Mouse (Mus musculus): ENCODE data around the gene Apela. TPM values are rescaled to one million over a fixed set of nuclear protein-coding genes. Genes with fewer than 3 reads are reported as not detected.

Apela gene
- total and polyA plus RNA-seq, 2 experiments from 2014 or later: 0.64 TPM; not detected in 1

GRCm38 (mm10) chr8:65067694-65068472, 30.7 kb upstream of the Apela start:
- Histone ChIP-seq H3K9me3 (ENCODE audit: low read length) (no peaks in the 10 kb centered on the region), H3K4me3 (ENCODE audit: low read depth, low read length) (no peak overlapping the region), H3K36me3 (ENCODE audit: insufficient read depth, low read length) (no peaks in the 10 kb centered on the region), H3K4me1 (ENCODE audit: insufficient read depth, low read length) (no peaks in the 10 kb centered on the region), H3K27me3 (ENCODE audit: insufficient read depth, low read length) (no peaks in the 10 kb centered on the region; the same call in 1 of the 2 replicates), H3K4me2 (ENCODE audit: low read depth, low read length, poor library complexity, severe bottlenecking) (no peak overlapping the region), H3K27ac (ENCODE audit: low read depth, low read length) (no peak overlapping the region), H3K9ac (replicated peaks; ENCODE audit: low read length, poor library complexity, severe bottlenecking) (no peak overlapping the region)
- DNase-seq (ENCODE audit: low spot score): no peak
- TF ChIP-seq CTCF (IDR thresholded peaks at IDR 0.05): no peak
- 21% methylated on average over 10 of the region's 10 CpGs for WGBS
- ATAC-seq (ENCODE audit: low FRiP score): no peak

- Histone ChIP-seq H3K9ac (replicated peaks; ENCODE audit: low read length, poor library complexity, severe bottlenecking) (no peak overlapping the region), H3K27me3 (ENCODE audit: insufficient read depth, low read length) (no peaks in the 10 kb centered on the region; the same call in 1 of the 2 replicates), H3K27ac (ENCODE audit: low read depth, low read length) (no peak overlapping the region), H3K9me3 (ENCODE audit: low read length) (no peaks in the 10 kb centered on the region), H3K4me3 (ENCODE audit: low read depth, low read length) (no peak overlapping the region), H3K4me1 (ENCODE audit: insufficient read depth, low read length) (no peaks in the 10 kb centered on the region), H3K4me2 (ENCODE audit: low read depth, low read length, poor library complexity, severe bottlenecking) (no peak overlapping the region), H3K36me3 (ENCODE audit: insufficient read depth, low read length) (no peaks in the 10 kb centered on the region)
- WGBS: 94% methylated on average over 4 of the region's 4 CpGs
- ATAC-seq (ENCODE audit: low FRiP score): no peak
- DNase-seq (ENCODE audit: low spot score): no peak
- TF ChIP-seq CTCF (IDR thresholded peaks at IDR 0.05): no peak
These were observed 29.9 kb upstream of the Apela start for GRCm38 (mm10) chr8:65067031-65067430.

GRCm38 (mm10) chr8:65065622-65066021, 28.5 kb upstream of the Apela start:
- Histone ChIP-seq H3K4me1 (ENCODE audit: insufficient read depth, low read length) (no peaks in the 10 kb centered on the region), H3K36me3 (ENCODE audit: insufficient read depth, low read length) (no peaks in the 10 kb centered on the region), H3K4me2 (ENCODE audit: low read depth, low read length, poor library complexity, severe bottlenecking) (no peak overlapping the region), H3K27me3 (ENCODE audit: insufficient read depth, low read length) (no peaks in the 10 kb centered on the region; the same call in 1 of the 2 replicates), H3K9ac (replicated peaks; ENCODE audit: low read length, poor library complexity, severe bottlenecking) (no peak overlapping the region), H3K27ac (ENCODE audit: low read depth, low read length) (no peak overlapping the region), H3K9me3 (ENCODE audit: low read length) (no peaks in the 10 kb centered on the region), H3K4me3 (ENCODE audit: low read depth, low read length) (no peak overlapping the region)
- DNase-seq (ENCODE audit: low spot score) (no peak), ATAC-seq (ENCODE audit: low FRiP score) (no peak)
- 98% methylated on average over 3 of the region's 3 CpGs for WGBS
- TF ChIP-seq CTCF (IDR thresholded peaks at IDR 0.05): no peak

GRCm38 (mm10) chr8:65064071-65064470, 26.9 kb upstream of the Apela start:
- Histone ChIP-seq H3K27me3 (ENCODE audit: insufficient read depth, low read length) (no peaks in the 10 kb centered on the region; the same call in 1 of the 2 replicates), H3K9ac (replicated peaks; ENCODE audit: low read length, poor library complexity, severe bottlenecking) (no peak overlapping the region), H3K36me3 (ENCODE audit: insufficient read depth, low read length) (no peaks in the 10 kb centered on the region), H3K4me1 (ENCODE audit: insufficient read depth, low read length) (no peaks in the 10 kb centered on the region), H3K4me3 (ENCODE audit: low read depth, low read length) (no peak overlapping the region), H3K4me2 (ENCODE audit: low read depth, low read length, poor library complexity, severe bottlenecking) (no peak overlapping the region), H3K27ac (ENCODE audit: low read depth, low read length) (no peak overlapping the region), H3K9me3 (ENCODE audit: low read length) (no peaks in the 10 kb centered on the region)
- ATAC-seq (ENCODE audit: low FRiP score) (no peak), DNase-seq (ENCODE audit: low spot score) (no peak)
- no peak for TF ChIP-seq CTCF (IDR thresholded peaks at IDR 0.05)
- WGBS: 64% methylated on average over 2 of the region's 2 CpGs

- Histone ChIP-seq H3K27ac (ENCODE audit: low read depth, low read length) (no peak overlapping the region), H3K9ac (replicated peaks; ENCODE audit: low read length, poor library complexity, severe bottlenecking) (no peak overlapping the region), H3K4me3 (ENCODE audit: low read depth, low read length) (no peak overlapping the region), H3K4me1 (ENCODE audit: insufficient read depth, low read length) (no peaks in the 10 kb centered on the region), H3K9me3 (ENCODE audit: low read length) (no peaks in the 10 kb centered on the region), H3K4me2 (ENCODE audit: low read depth, low read length, poor library complexity, severe bottlenecking) (no peak overlapping the region), H3K36me3 (ENCODE audit: insufficient read depth, low read length) (no peaks in the 10 kb centered on the region), H3K27me3 (ENCODE audit: insufficient read depth, low read length) (no peaks in the 10 kb centered on the region; the same call in 1 of the 2 replicates)
- no peak for TF ChIP-seq CTCF (IDR thresholded peaks at IDR 0.05)
- WGBS: 55% methylated on average over 4 of the region's 4 CpGs
- ATAC-seq (ENCODE audit: low FRiP score) (no peak), DNase-seq (ENCODE audit: low spot score) (no peak)
These were observed 25.1 kb upstream of the Apela start for GRCm38 (mm10) chr8:65062195-65062594.

GRCm38 (mm10) chr8:65056722-65057121, 19.6 kb upstream of the Apela start:
- TF ChIP-seq CTCF (IDR thresholded peaks at IDR 0.05): no peak
- Histone ChIP-seq H3K9ac (replicated peaks; ENCODE audit: low read length, poor library complexity, severe bottlenecking) (no peak overlapping the region), H3K27me3 (ENCODE audit: insufficient read depth, low read length) (no peaks in the 10 kb centered on the region), H3K36me3 (ENCODE audit: insufficient read depth, low read length) (no peaks in the 10 kb centered on the region), H3K4me2 (ENCODE audit: low read depth, low read length, poor library complexity, severe bottlenecking) (no peak overlapping the region), H3K27ac (ENCODE audit: low read depth, low read length) (no peak overlapping the region), H3K9me3 (ENCODE audit: low read length) (no peaks in the 10 kb centered on the region), H3K4me3 (ENCODE audit: low read depth, low read length) (no peak overlapping the region), H3K4me1 (ENCODE audit: insufficient read depth, low read length) (no peaks in the 10 kb centered on the region)
- 90% methylated on average over 4 of the region's 4 CpGs for WGBS
- DNase-seq (ENCODE audit: low spot score) (no peak), ATAC-seq (ENCODE audit: low FRiP score) (no peak)
